Comparison of ENCODE assay signal across 10 mouse cellular contexts in genomic region chr17:86986449-86987138, GRCm38 (mm10). TPM values are rescaled to one million over a fixed set of nuclear protein-coding genes. Genes with fewer than 3 reads are reported as not detected.
DNase-seq lines count a peak whose midpoint lies in the region; ATAC-seq and TF ChIP-seq lines count a peak whose summit lies in the region.
"Had no signal": no experiment of that assay in that cellular context is flagged by ENCODE, and none has a peak within 500 bp of the region (broad histone marks: within the 10 kb centered on the region; RNA-seq: fewer than 3 reads in every experiment).

No protein-coding gene starts in this region.

- H3K9ac ChIP-seq in forebrain, embryonic 14.5 days (ENCODE audit: low read length) = no peak overlapping the region; the same call in 1 of the 2 replicates
- H3K9ac ChIP-seq in hindbrain, postnatal 0 days (replicated peaks; ENCODE audit: low read length) = no peak overlapping the region
- 0 out of 2 replicates have a peak overlapping the region, but pooled peaks have one; percentile 24 for H3K9ac ChIP-seq in midbrain, postnatal 0 days (replicated peaks; ENCODE audit: low read length, poor library complexity, severe bottlenecking)
- H3K9ac ChIP-seq: liver, embryonic 14.5 days had no signal

- peak; percentile 20 for DNase-seq in left cerebral cortex, postnatal 4 days
- DNase-seq in left cerebral cortex, postnatal 36 days (ENCODE audit: low spot score in 2 of 2) = no peak
- DNase-seq in forebrain, embryonic 14.5 days (ENCODE audit: low spot score) = peak; percentile 47
- peak; percentile 49 for DNase-seq in hindbrain, postnatal 0 days (ENCODE audit: low spot score)
- peak; percentile 52 for DNase-seq in midbrain, postnatal 0 days (ENCODE audit: low spot score)
- no peak for DNase-seq in urinary bladder, postnatal 4 days (ENCODE audit: low spot score in 2 of 2)
- no peak for DNase-seq in thymus, adult 2 months
- DNase-seq: gastrocnemius, postnatal 36 days had no signal

- H3K4me3 ChIP-seq in forebrain, embryonic 14.5 days (ENCODE audit: low read depth, low read length) = no peak overlapping the region
- no peak overlapping the region for H3K4me3 ChIP-seq in hindbrain, postnatal 0 days (ENCODE audit: low read length)
- H3K4me3 ChIP-seq in midbrain, postnatal 0 days (ENCODE audit: low read depth, low read length) = no peak overlapping the region
- no peak overlapping the region for H3K4me3 ChIP-seq in thymus, adult 2 months (ENCODE audit: control insufficient read depth, insufficient read depth, low read length)

- H3K4me2 ChIP-seq in forebrain, embryonic 14.5 days (ENCODE audit: low read length) = no peak overlapping the region
- H3K4me2 ChIP-seq in hindbrain, postnatal 0 days (ENCODE audit: low read depth, low read length) = peak overlapping the region; percentile 18; the same call in 1 of the 2 replicates
- H3K4me2 ChIP-seq in midbrain, postnatal 0 days (ENCODE audit: low read depth, low read length, poor library complexity, severe bottlenecking) = 0 out of 2 replicates have a peak overlapping the region, but pooled peaks have one; percentile 12

- 37% methylated on average over 17 of the region's 17 CpGs for WGBS in forebrain, embryonic 14.5 days
- whole genome bisulfite sequencing in hindbrain, postnatal 0 days = 33% methylated on average over 17 of the region's 17 CpGs
- 26% methylated on average over 17 of the region's 17 CpGs for WGBS in midbrain, postnatal 0 days
- 91% methylated on average over 17 of the region's 17 CpGs for WGBS in thymus, adult 2 months

- H3K27me3 ChIP-seq in forebrain, embryonic 14.5 days (replicated peaks; ENCODE audit: control insufficient read depth, insufficient read depth, low read length) = no peaks in the 10 kb centered on the region
- H3K27me3 ChIP-seq in hindbrain, postnatal 0 days (ENCODE audit: insufficient read depth, low read length) = no peaks in the 10 kb centered on the region
- no peaks in the 10 kb centered on the region for H3K27me3 ChIP-seq in midbrain, postnatal 0 days (ENCODE audit: insufficient read depth, low read length)
- H3K27me3 ChIP-seq in thymus, adult 2 months (ENCODE audit: control insufficient read depth, insufficient read depth, low read length) = no peaks in the 10 kb centered on the region

- H3K9me3 ChIP-seq in forebrain, embryonic 14.5 days (replicated peaks; ENCODE audit: control insufficient read depth, low read length) = no peaks in the 10 kb centered on the region
- no peaks in the 10 kb centered on the region for H3K9me3 ChIP-seq in hindbrain, postnatal 0 days (ENCODE audit: low read length)
- no peaks in the 10 kb centered on the region for H3K9me3 ChIP-seq in midbrain, postnatal 0 days (ENCODE audit: low read length)

- no peak for TF ChIP-seq CTCF in hindbrain, postnatal 0 days (IDR thresholded peaks at IDR 0.05; ENCODE audit: low read depth)
- TF ChIP-seq CTCF in midbrain, postnatal 0 days (IDR thresholded peaks at IDR 0.05) = no peak
- no peak for TF ChIP-seq CTCF in thymus, adult 2 months (IDR thresholded peaks at IDR 0.05; ENCODE audit: borderline replicate concordance, control insufficient read depth, extremely low read depth, insufficient read depth, low read length, poor library complexity)

- H3K27ac ChIP-seq in forebrain, embryonic 14.5 days (ENCODE audit: low read depth, low read length) = no peak overlapping the region
- H3K27ac ChIP-seq in hindbrain, postnatal 0 days = peak overlapping the region; percentile 48; the same call in 1 of the 2 replicates
- peak overlapping the region; percentile 14; the same call in 1 of the 2 replicates for H3K27ac ChIP-seq in midbrain, postnatal 0 days (ENCODE audit: low read depth, low read length)
- no peak overlapping the region for H3K27ac ChIP-seq in thymus, adult 2 months (ENCODE audit: control insufficient read depth, insufficient read depth, low read length)
- H3K27ac ChIP-seq: liver, embryonic 14.5 days had no signal

- H3K4me1 ChIP-seq in forebrain, embryonic 14.5 days (ENCODE audit: control insufficient read depth, insufficient read depth, low read length) = peaks cover 9% of the 10 kb centered on the region; the same call in 1 of the 2 replicates
- peaks cover 7% of the 10 kb centered on the region; the same call in 1 of the 2 replicates for H3K4me1 ChIP-seq in hindbrain, postnatal 0 days (ENCODE audit: insufficient read depth, low read length)
- H3K4me1 ChIP-seq in midbrain, postnatal 0 days (ENCODE audit: insufficient read depth, low read length) = 0 out of 2 replicates have a peak, but pooled peaks cover 2% of the 10 kb centered on the region
- H3K4me1 ChIP-seq in thymus, adult 2 months (replicated peaks; ENCODE audit: control insufficient read depth, insufficient read depth, low read length) = no peaks in the 10 kb centered on the region

- TF ChIP-seq POLR2A in thymus, adult 2 months (IDR thresholded peaks at IDR 0.05; ENCODE audit: control insufficient read depth, extremely low read depth, insufficient read depth, low read length, poor library complexity) = no peak

- peak; percentile 58; the same call in 1 of the 2 replicates for ATAC-seq in forebrain, embryonic 14.5 days
- ATAC-seq in hindbrain, postnatal 0 days = no peak
- ATAC-seq in midbrain, postnatal 0 days (ENCODE audit: low FRiP score) = 0 out of 2 replicates have a peak, but pooled peaks have one; percentile 10
- ATAC-seq in megakaryocyte-erythroid progenitor cell, adult 5-6 weeks (replicated peaks; ENCODE audit: low FRiP score, low TSS enrichment, poor library complexity, severe bottlenecking) = no peak

- intact Hi-C loops in left cerebral cortex, postnatal 4 days (cut with DNase I) = no loop called here
- intact Hi-C loops in left cerebral cortex, postnatal 36 days (cut with DNase I) = no loop called here

- H3K36me3 ChIP-seq in forebrain, embryonic 14.5 days (ENCODE audit: control insufficient read depth, insufficient read depth, low read length) = no peaks in the 10 kb centered on the region
- H3K36me3 ChIP-seq in hindbrain, postnatal 0 days (ENCODE audit: insufficient read depth, low read length) = no peaks in the 10 kb centered on the region
- H3K36me3 ChIP-seq in midbrain, postnatal 0 days (ENCODE audit: insufficient read depth, low read length) = no peaks in the 10 kb centered on the region
- no peaks in the 10 kb centered on the region for H3K36me3 ChIP-seq in thymus, adult 2 months (ENCODE audit: control insufficient read depth, insufficient read depth, low read length)

RNA-seq across cellular contexts. Expression of gene Rhoq, which starts 23.7 kb away (rescaled TPM):
- total RNA-seq in left cerebral cortex, postnatal 4 days (2021) = 10 to 100 TPM; 26.3 to 30.1 TPM
- 10 to 100 TPM; 36.3 to 45.0 TPM for total RNA-seq in left cerebral cortex, postnatal 36 days (2021)
- polyA plus RNA-seq in forebrain, embryonic 14.5 days (2014; fragmentation: Nextera tagmentation; extraction: Ambion mirVana) = 5.2 and 6.2 TPM in 2 replicates
- total RNA-seq in hindbrain, postnatal 0 days (2014; rRNA removed) = 24.1 and 51.7 TPM in 2 replicates
- polyA plus RNA-seq in hindbrain, postnatal 0 days (2015; fragmentation: Nextera tagmentation; extraction: Ambion mirVana) = 5.9 and 6.7 TPM in 2 replicates
- total RNA-seq in midbrain, postnatal 0 days (2014; rRNA removed) = 23.1 and 26.3 TPM in 2 replicates
- 4.3 and 5.1 TPM in 2 replicates for polyA plus RNA-seq in midbrain, postnatal 0 days (2015; fragmentation: Nextera tagmentation; extraction: Ambion mirVana)
- 0.13 and 2.8 TPM in 2 replicates for total RNA-seq in megakaryocyte-erythroid progenitor cell, adult 5-6 weeks (2014; fragmentation: Nextera tagmentation)
- total RNA-seq in megakaryocyte-erythroid progenitor cell, adult 5-6 weeks (2017) = 1.5 and 2.9 TPM in 2 replicates
- 11.5 and 14.5 TPM in 2 replicates for polyA plus RNA-seq in thymus, adult 2 months (2012; rRNA removed)

RNA-seq across cellular contexts. Expression of gene Pigf, which starts 38.6 kb away (rescaled TPM):
- total RNA-seq in left cerebral cortex, postnatal 4 days (2021) = 10 to 100 TPM; 17.3 to 18.0 TPM
- 10 to 100 TPM; 15.0 to 18.1 TPM for total RNA-seq in left cerebral cortex, postnatal 36 days (2021)
- 34.8 and 35.3 TPM in 2 replicates for polyA plus RNA-seq in forebrain, embryonic 14.5 days (2014; fragmentation: Nextera tagmentation; extraction: Ambion mirVana)
- total RNA-seq in hindbrain, postnatal 0 days (2014; rRNA removed) = 12.8 and 15.7 TPM in 2 replicates
- polyA plus RNA-seq in hindbrain, postnatal 0 days (2015; fragmentation: Nextera tagmentation; extraction: Ambion mirVana) = 31.3 and 33.3 TPM in 2 replicates
- 21.6 and 22.0 TPM in 2 replicates for total RNA-seq in midbrain, postnatal 0 days (2014; rRNA removed)
- 29.4 and 31.3 TPM in 2 replicates for polyA plus RNA-seq in midbrain, postnatal 0 days (2015; fragmentation: Nextera tagmentation; extraction: Ambion mirVana)
- 10.4 and 14.6 TPM in 2 replicates for total RNA-seq in megakaryocyte-erythroid progenitor cell, adult 5-6 weeks (2014; fragmentation: Nextera tagmentation)
- 19.0 and 24.5 TPM in 2 replicates for total RNA-seq in megakaryocyte-erythroid progenitor cell, adult 5-6 weeks (2017)
- polyA plus RNA-seq in thymus, adult 2 months (2012; rRNA removed) = 4.8 TPM in 2 replicates

RNA-seq across cellular contexts. Expression of gene Cript, which starts 38.8 kb away (rescaled TPM):
- 10 to 100 TPM; 65.7 to 68.1 TPM for total RNA-seq in left cerebral cortex, postnatal 4 days (2021)
- 10 to 100 TPM; 61.2 to 66.2 TPM for total RNA-seq in left cerebral cortex, postnatal 36 days (2021)
- 249 and 265 TPM in 2 replicates for polyA plus RNA-seq in forebrain, embryonic 14.5 days (2014; fragmentation: Nextera tagmentation; extraction: Ambion mirVana)
- 37.3 and 53.7 TPM in 2 replicates for total RNA-seq in hindbrain, postnatal 0 days (2014; rRNA removed)
- 184 and 186 TPM in 2 replicates for polyA plus RNA-seq in hindbrain, postnatal 0 days (2015; fragmentation: Nextera tagmentation; extraction: Ambion mirVana)
- 51.4 and 51.6 TPM in 2 replicates for total RNA-seq in midbrain, postnatal 0 days (2014; rRNA removed)
- polyA plus RNA-seq in midbrain, postnatal 0 days (2015; fragmentation: Nextera tagmentation; extraction: Ambion mirVana) = 194 and 199 TPM in 2 replicates
- total RNA-seq in megakaryocyte-erythroid progenitor cell, adult 5-6 weeks (2014; fragmentation: Nextera tagmentation) = 32.6 and 74.8 TPM in 2 replicates
- total RNA-seq in megakaryocyte-erythroid progenitor cell, adult 5-6 weeks (2017) = 64.3 and 66.2 TPM in 2 replicates
- 12.6 and 16.8 TPM in 2 replicates for polyA plus RNA-seq in thymus, adult 2 months (2012; rRNA removed)

RNA-seq across cellular contexts. Expression of gene Atp6v1e2, which starts 38.9 kb away (rescaled TPM):
- total RNA-seq in left cerebral cortex, postnatal 4 days (2021) = not detected
- total RNA-seq in left cerebral cortex, postnatal 36 days (2021) = not detected
- polyA plus RNA-seq in forebrain, embryonic 14.5 days (2014; fragmentation: Nextera tagmentation; extraction: Ambion mirVana) = not detected in 2 replicates
- not detected in 2 replicates for total RNA-seq in hindbrain, postnatal 0 days (2014; rRNA removed)
- polyA plus RNA-seq in hindbrain, postnatal 0 days (2015; fragmentation: Nextera tagmentation; extraction: Ambion mirVana) = 0.24 TPM in 1 of 2 replicates, not detected in the other
- total RNA-seq in midbrain, postnatal 0 days (2014; rRNA removed) = not detected in 2 replicates
- 0.33 TPM in 1 of 2 replicates, not detected in the other for polyA plus RNA-seq in midbrain, postnatal 0 days (2015; fragmentation: Nextera tagmentation; extraction: Ambion mirVana)
- not detected in 2 replicates for total RNA-seq in megakaryocyte-erythroid progenitor cell, adult 5-6 weeks (2014; fragmentation: Nextera tagmentation)
- not detected in 2 replicates for total RNA-seq in megakaryocyte-erythroid progenitor cell, adult 5-6 weeks (2017)
- polyA plus RNA-seq in thymus, adult 2 months (2012; rRNA removed) = not detected in 2 replicates
- total RNA-seq: gastrocnemius, postnatal 36 days had no signal
- polyA plus RNA-seq: liver, embryonic 14.5 days had no signal

Comparison
In these comparisons a context has a peak if more than half of its experiments do, and no peak if none do; other contexts are left out.
1. DNase-seq: peak in left cerebral cortex, postnatal 4 days (single experiment), forebrain, embryonic 14.5 days (single experiment), hindbrain, postnatal 0 days (single experiment) and midbrain, postnatal 0 days (single experiment); none in left cerebral cortex, postnatal 36 days (0 of 2), urinary bladder, postnatal 4 days (0 of 2) and thymus, adult 2 months (single experiment).
2. ATAC-seq: peak in forebrain, embryonic 14.5 days (single experiment) and midbrain, postnatal 0 days (single experiment); none in hindbrain, postnatal 0 days (single experiment) and megakaryocyte-erythroid progenitor cell, adult 5-6 weeks (single experiment).
3. H3K27ac ChIP-seq: peak in hindbrain, postnatal 0 days (single experiment) and midbrain, postnatal 0 days (single experiment); none in forebrain, embryonic 14.5 days (single experiment) and thymus, adult 2 months (single experiment).